Comparison of ENCODE assay signal across 27 mouse cellular contexts in the genomic region with DNA sequence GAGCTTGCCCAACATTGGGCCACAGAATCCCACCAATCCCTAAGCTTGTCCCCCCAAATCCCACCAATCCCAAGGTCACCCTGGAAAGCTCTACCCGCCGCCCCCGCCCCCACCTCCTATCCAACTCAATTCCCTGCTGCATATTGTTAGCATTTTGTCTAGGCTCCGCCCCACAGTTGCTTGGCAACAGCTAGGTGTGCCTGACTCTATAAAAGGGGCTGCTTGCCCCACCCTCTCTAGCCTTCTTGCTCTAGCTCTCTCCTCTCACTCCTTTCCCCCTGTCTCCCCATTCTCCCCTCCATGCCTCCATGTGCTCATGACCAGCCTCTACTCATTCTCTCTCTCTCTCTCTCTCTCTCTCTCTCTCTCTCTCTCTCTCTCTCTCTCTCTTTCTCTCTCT. TPM values are rescaled to one million over a fixed set of nuclear protein-coding genes. Genes with fewer than 3 reads are reported as not detected.
A peak's percentile ranks its signal among the peaks of the same experiment; 100 is the strongest.
DNase-seq lines count a peak whose midpoint lies in the region; ATAC-seq and TF ChIP-seq lines count a peak whose summit lies in the region.
"Had no signal": no experiment of that assay in that cellular context is flagged by ENCODE, and none has a peak within 500 bp of the region (broad histone marks: within the 10 kb centered on the region; RNA-seq: fewer than 3 reads in every experiment).

No protein-coding gene starts in this region.

- intact Hi-C loops in heart, postnatal 36 days (cut with DNase I) = no loop called here

- 0 out of 4 replicates have a peak, but pooled peaks cover 0 to 2% of the 10 kb centered on the region in 2 experiments for H3K4me1 ChIP-seq in ES-E14 (ENCODE audit: control insufficient read depth in 2 of 2, insufficient read depth in 2 of 2, low read length in 2 of 2, poor library complexity in 1 of 2)
- H3K4me1 ChIP-seq in midbrain, postnatal 0 days (ENCODE audit: insufficient read depth, low read length) = no peaks in the 10 kb centered on the region
- H3K4me1 ChIP-seq: heart, embryonic 10.5 days; heart, embryonic 13.5 days; hindbrain, embryonic 12.5 days; hindbrain, embryonic 15.5 days had no signal

- no peak overlapping the region for H3K9ac ChIP-seq in ES-E14 (ENCODE audit: insufficient read depth, low read depth, low read length, poor library complexity, severe bottlenecking)
- no peak overlapping the region for H3K9ac ChIP-seq in midbrain, postnatal 0 days (replicated peaks; ENCODE audit: low read length, poor library complexity, severe bottlenecking)
- H3K9ac ChIP-seq: heart, embryonic 13.5 days; hindbrain, embryonic 12.5 days; hindbrain, embryonic 15.5 days had no signal

- H3K4me2 ChIP-seq in midbrain, postnatal 0 days (ENCODE audit: low read depth, low read length, poor library complexity, severe bottlenecking) = no peak overlapping the region
- H3K4me2 ChIP-seq: heart, embryonic 13.5 days; hindbrain, embryonic 12.5 days; hindbrain, embryonic 15.5 days had no signal

- H3K36me3 ChIP-seq in ES-E14 (ENCODE audit: control insufficient read depth, insufficient read depth, low read length, poor library complexity, severe bottlenecking) = no peaks in the 10 kb centered on the region
- H3K36me3 ChIP-seq in midbrain, postnatal 0 days (ENCODE audit: insufficient read depth, low read length) = no peaks in the 10 kb centered on the region
- H3K36me3 ChIP-seq: forebrain, embryonic 10.5 days; G1E; heart, embryonic 10.5 days; heart, embryonic 13.5 days; hindbrain, embryonic 12.5 days; hindbrain, embryonic 15.5 days had no signal

- no peak overlapping the region for H3K4me3 ChIP-seq in ES-E14 (ENCODE audit: insufficient read depth in 1 of 2, low read depth in 1 of 2, low read length in 2 of 2, poor library complexity in 1 of 2, severe bottlenecking in 1 of 2)
- H3K4me3 ChIP-seq in midbrain, postnatal 0 days (ENCODE audit: low read depth, low read length) = no peak overlapping the region
- H3K4me3 ChIP-seq: forebrain, embryonic 10.5 days; gastrocnemius, adult 2 months; heart, adult 2 months; heart, embryonic 10.5 days; heart, embryonic 13.5 days; hindbrain, embryonic 12.5 days; hindbrain, embryonic 15.5 days had no signal

- ATAC-seq in midbrain, postnatal 0 days (ENCODE audit: low FRiP score) = no peak
- ATAC-seq: activated CD4-positive, CD25-positive, alpha-beta regulatory T cell, adult 4 months; CD4-positive, CD25-positive, alpha-beta regulatory T cell, adult 4 months; forebrain, embryonic 16.5 days; Patski had no signal

- in situ Hi-C loops in ES-E14 (cut with MboI; ENCODE audit: low sequenced_read_pairs in 2 of 2, unreplicated experiment in 2 of 2) = no loop called here

- H3K27ac ChIP-seq in ES-E14 (ENCODE audit: insufficient read depth, low read depth, low read length, poor library complexity, severe bottlenecking) = no peak overlapping the region
- H3K27ac ChIP-seq in midbrain, postnatal 0 days (ENCODE audit: low read depth, low read length) = no peak overlapping the region
- H3K27ac ChIP-seq: forebrain, embryonic 10.5 days; gastrocnemius, adult 2 months; heart, adult 2 months; heart, embryonic 10.5 days; heart, embryonic 13.5 days; hindbrain, embryonic 12.5 days; hindbrain, embryonic 15.5 days had no signal

- no peaks in the 10 kb centered on the region for H3K9me3 ChIP-seq in ES-E14 (ENCODE audit: control insufficient read depth, insufficient read depth, low read depth, low read length)
- H3K9me3 ChIP-seq in midbrain, postnatal 0 days (ENCODE audit: low read length) = no peaks in the 10 kb centered on the region
- H3K9me3 ChIP-seq: forebrain, embryonic 10.5 days; G1E; heart, embryonic 10.5 days; heart, embryonic 13.5 days; hindbrain, embryonic 12.5 days; hindbrain, embryonic 15.5 days had no signal

- peak; percentile 68 for DNase-seq in heart, adult 11 months
- no peak for DNase-seq in heart, postnatal 36 days
- DNase-seq in retina, postnatal 1 day = peak; percentile 3
- no peak for DNase-seq in retina, embryonic 14.5 days (ENCODE audit: low spot score)
- DNase-seq in ES-E14 (ENCODE audit: low read depth, low spot score) = peak; percentile 40
- peak; percentile 67 for DNase-seq in ZHBTc4 (ENCODE audit: low read depth, low spot score)
- no peak for DNase-seq in spleen, postnatal 36 days (ENCODE audit: low spot score in 2 of 2)
- no peak for DNase-seq in midbrain, postnatal 0 days (ENCODE audit: low spot score)
- DNase-seq: adrenal gland, adult 8-10 months; adrenal gland, postnatal 25 days; cerebellum, adult 11-12 months; cerebellum, adult 8-10 months; cerebellum, postnatal 36 days; gastrocnemius, adult 2 months; gastrocnemius, postnatal 14 days; heart, adult 2 months; heart, postnatal 14 days had no signal

- H3K27me3 ChIP-seq in midbrain, postnatal 0 days (ENCODE audit: insufficient read depth, low read length) = no peaks in the 10 kb centered on the region
- H3K27me3 ChIP-seq: heart, embryonic 13.5 days; hindbrain, embryonic 12.5 days; hindbrain, embryonic 15.5 days had no signal

- WGBS in midbrain, postnatal 0 days = 77% methylated on average over 4 of the region's 4 CpGs

- no peak for TF ChIP-seq CTCF in midbrain, postnatal 0 days (IDR thresholded peaks at IDR 0.05)

TF ChIP-seq in ES-E14, 5 proteins besides CTCF, POLR2A, EP300 and RAD21:
- TF ChIP-seq CHD2 (IDR thresholded peaks at IDR 0.05; ENCODE audit: low read depth, low read length) (no peak), ZC3H11A (IDR thresholded peaks at IDR 0.05; ENCODE audit: borderline replicate concordance, low read depth, low read length) (no peak), HCFC1 (IDR thresholded peaks at IDR 0.05; ENCODE audit: borderline replicate concordance, insufficient read depth, low read length) (no peak), ZNF384 (IDR thresholded peaks at IDR 0.05; ENCODE audit: low read depth, low read length) (no peak), MAFK (IDR thresholded peaks at IDR 0.05; ENCODE audit: insufficient read depth, low read depth, low read length) (no peak)

RNA-seq across cellular contexts. Expression of a gene that starts 11.8 kb away (rescaled TPM):
- total RNA-seq in heart, postnatal 36 days (2021) = 1 to 10 TPM; 3.3 to 3.6 TPM
- total RNA-seq in ES-E14 (2012; rRNA removed) = 17.8 and 21.0 TPM in 2 replicates
- total RNA-seq in midbrain, postnatal 0 days (2014; rRNA removed) = 13.7 and 16.8 TPM in 2 replicates
- polyA plus RNA-seq in midbrain, postnatal 0 days (2015; fragmentation: Nextera tagmentation; extraction: Ambion mirVana) = 3.3 and 4.9 TPM in 2 replicates

RNA-seq across cellular contexts. Expression of a gene that starts 54.0 kb away (rescaled TPM):
- total RNA-seq in heart, postnatal 36 days (2021) = 10 to 100 TPM; 32.1 to 39.4 TPM
- total RNA-seq in ES-E14 (2012; rRNA removed) = 28.2 and 30.4 TPM in 2 replicates
- total RNA-seq in midbrain, postnatal 0 days (2014; rRNA removed) = 8.2 and 10.4 TPM in 2 replicates
- 38.2 and 38.9 TPM in 2 replicates for polyA plus RNA-seq in midbrain, postnatal 0 days (2015; fragmentation: Nextera tagmentation; extraction: Ambion mirVana)

Comparison
In these comparisons a context has a peak if more than half of its experiments do, and no peak if none do; other contexts are left out.
1. DNase-seq: peak in heart, adult 11 months (single experiment), retina, postnatal 1 day (single experiment), ES-E14 (single experiment) and ZHBTc4 (single experiment); none in heart, postnatal 36 days (0 of 2), retina, embryonic 14.5 days (single experiment), spleen, postnatal 36 days (0 of 2) and midbrain, postnatal 0 days (single experiment).